ENCODE assay signal across 8 mouse cellular contexts in the genomic region with DNA sequence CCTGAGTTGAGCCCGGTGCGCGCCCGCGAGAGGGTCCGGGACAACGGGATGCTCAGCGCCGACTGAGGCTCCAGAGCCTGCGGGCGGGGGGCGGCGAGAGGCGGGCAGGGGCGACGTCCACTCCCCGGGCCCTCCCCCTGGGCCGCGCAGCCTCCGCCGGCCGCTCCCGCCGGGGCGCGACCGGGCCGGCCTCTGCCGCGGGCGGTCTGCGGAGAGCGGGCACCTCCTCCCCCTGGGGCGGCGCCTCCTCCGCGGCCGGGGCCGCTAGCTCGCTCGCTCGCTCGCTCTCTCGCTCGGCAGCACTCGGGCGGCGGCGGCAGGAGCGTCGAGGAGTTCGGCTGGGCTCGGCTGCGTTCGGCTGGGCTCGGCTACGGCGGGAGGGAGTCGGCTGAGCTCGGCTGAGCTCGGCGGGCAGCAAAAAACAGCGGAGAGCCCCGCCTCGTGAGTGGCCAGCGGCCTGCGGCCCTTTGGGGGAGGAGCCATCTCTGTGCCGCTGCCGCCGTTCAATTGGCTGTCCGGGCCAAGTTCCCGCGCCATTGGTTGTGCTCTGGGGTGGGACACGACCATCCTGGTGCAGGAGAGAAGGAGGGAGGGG. TPM values are rescaled to one million over a fixed set of nuclear protein-coding genes. Genes with fewer than 3 reads are reported as not detected.
DNase-seq lines count a peak whose midpoint lies in the region; ATAC-seq lines count a peak whose summit lies in the region.

A gene (minus strand): TSS at position 412 of the 595 bp plus-strand sequence.

- peak; percentile 92 for ATAC-seq in hindbrain, embryonic 13.5 days (ENCODE audit: low FRiP score)

- H3K4me1 ChIP-seq in hindbrain, embryonic 13.5 days (replicated peaks): peaks cover 48% of the 10 kb centered on the region

- H3K27ac ChIP-seq in hindbrain, embryonic 13.5 days: peak within 1 kb of the TSS; percentile 94

- DNase-seq in R1 (ENCODE audit: low read depth, low spot score): peak; percentile 87
- peak; percentile 99 for DNase-seq in cerebellum, postnatal 25 days
- DNase-seq in frontal cortex, postnatal 25 days (ENCODE audit: low spot score in 2 of 2): peak; percentile 89 to 95
- DNase-seq in layer of hippocampus, postnatal 25 days (ENCODE audit: extremely low spot score in 1 of 2, low spot score in 1 of 2): peak; percentile 89 to 97
- peak; percentile 97 for DNase-seq in lung, postnatal 14 days
- DNase-seq in retina, adult 2 months (ENCODE audit: low read depth, low spot score): peak; percentile 64
- DNase-seq in thymus, postnatal 25 days: peak; percentile 90

- peak within 1 kb of the TSS; percentile 96 for H3K9ac ChIP-seq in hindbrain, embryonic 13.5 days

- under 1% methylated on average over 67 of the region's 74 CpGs for WGBS in hindbrain, embryonic 13.5 days

- H3K27me3 ChIP-seq in hindbrain, embryonic 13.5 days: no peaks in the 10 kb centered on the region

- peak within 1 kb of the TSS; percentile 85 for H3K4me2 ChIP-seq in hindbrain, embryonic 13.5 days

- peaks cover 6% of the 10 kb centered on the region for H3K36me3 ChIP-seq in hindbrain, embryonic 13.5 days

- H3K9me3 ChIP-seq in hindbrain, embryonic 13.5 days: no peaks in the 10 kb centered on the region

- peak within 1 kb of the TSS; percentile 75 for H3K4me3 ChIP-seq in hindbrain, embryonic 13.5 days

RNA-seq across cellular contexts. Expression of the gene that starts here (rescaled TPM):
- 92.0 and 95.2 TPM in 2 replicates for polyA plus RNA-seq in hindbrain, embryonic 13.5 days (2015; fragmentation: Nextera tagmentation; extraction: Ambion mirVana)
- total RNA-seq in layer of hippocampus, postnatal 25 days (2021): 10 to 100 TPM; 62.1 to 66.9 TPM

Comparison
In these comparisons a context has a peak if more than half of its experiments do, and no peak if none do; other contexts are left out.
1. Peak in every context shown above with its lines: DNase-seq, ATAC-seq, H3K4me3 ChIP-seq and H3K27ac ChIP-seq.